Mouse (Mus musculus) bone marrow, adult 2 months (tissue): ENCODE results near the gene Arhgap24. TPM values are rescaled to one million over a fixed set of nuclear protein-coding genes. Genes with fewer than 3 reads are reported as not detected.
"Not testable (repeated sequence)": the region's sequence is repeated elsewhere in the genome, so short reads cannot be mapped to it uniquely, and the experiment has no call there.

Experiments used
- H3K27ac ChIP-seq: fragments of 200-500 bp; 2 replicates; pipeline ENCODE4 v1.5.1; 2012; ENCODE audit warnings: low read depth, mild to moderate bottlenecking, control low read depth, inconsistent platforms, low read length; ENCODE audit not compliant: control insufficient read depth, poor library complexity, insufficient read depth
- H3K4me1 ChIP-seq: fragments of 200-500 bp; 2 replicates; pipeline ENCODE4 v1.6.1; 2011; ENCODE audit warnings: low read length; ENCODE audit not compliant: control insufficient read depth, insufficient read depth
- H3K4me3 ChIP-seq: fragments of 200-500 bp; replicated peaks from 2 replicates; pipeline ENCODE3; 2011; ENCODE audit warnings: mild to moderate bottlenecking, low read depth, low read length, control low read depth; ENCODE audit not compliant: control insufficient read depth
- CTCF ChIP-seq: fragments of 200-500 bp; IDR thresholded peaks from 2 replicates; pipeline ENCODE4 v1.5.1; 2011; ENCODE audit warnings: low read length, control low read depth; ENCODE audit not compliant: control insufficient read depth, insufficient read depth
- POLR2A ChIP-seq: fragments of 200-500 bp; IDR thresholded peaks from 2 replicates; pipeline ENCODE4 v1.6.1; 2011; ENCODE audit warnings: low read depth, mild to moderate bottlenecking, control low read depth, low read length, borderline replicate concordance; ENCODE audit not compliant: control insufficient read depth
- WGBS: fragments of 180-500 bp; shearing (Covaris S2); methylation state at CpG from one replicate; pipeline ENCODE4 v1.1.7; 2018; 5-methylcytosine and 5-hydroxymethylcytosine counted together
- polyA plus RNA-seq: library from polyadenylated mRNA; stranded (reverse); fragments of >200 nt; gene quantifications from 2 replicates; pipeline ENCODE4 v1.2.4, GENCODE M21; 2011; ENCODE audit warnings: low replicate concordance; ENCODE audit not compliant: missing spikeins, insufficient read depth, insufficient read length

Arhgap24 gene
- polyA plus RNA-seq, 1 experiment, result 4.1 TPM

DNA sequence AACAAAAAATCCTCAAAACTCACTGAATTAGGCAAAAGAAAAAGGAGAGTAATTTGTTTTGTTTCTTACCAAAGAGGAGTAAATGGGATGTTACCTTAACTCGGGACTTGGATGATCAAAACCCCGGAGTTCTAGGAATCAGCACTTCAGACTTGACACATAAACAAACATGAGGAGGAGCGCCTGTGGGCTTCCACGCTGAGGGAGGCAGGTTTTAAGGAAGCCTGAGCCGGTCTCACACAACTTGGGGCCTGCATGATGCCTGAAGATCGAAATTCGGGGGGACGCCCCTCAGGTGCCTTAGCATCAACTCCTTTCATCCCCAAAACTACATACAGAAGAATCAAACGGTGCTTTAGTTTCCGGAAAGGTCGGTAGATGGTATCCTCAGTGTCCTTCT, 364.6 kb downstream of the Arhgap24 start:
- no peak overlapping the region for H3K4me3 ChIP-seq
- WGBS, result 46% methylated on average over 11 of the region's 11 CpGs
- TF ChIP-seq POLR2A (no peak), CTCF (no peak)

GRCm38 (mm10) chr5:102847859-102848258, 366.7 kb downstream of the Arhgap24 start:
- H3K4me3 ChIP-seq, result no peak overlapping the region
- no peak overlapping the region for H3K27ac ChIP-seq
- TF ChIP-seq POLR2A (no peak), CTCF (no peak)
- H3K4me1 ChIP-seq, result no peaks in the 10 kb centered on the region
- 49% methylated on average over 4 of the region's 4 CpGs for WGBS

More for the DNA sequence above, 364.6 kb downstream of the Arhgap24 start:
- no peak overlapping the region for H3K27ac ChIP-seq
- no peaks in the 10 kb centered on the region for H3K4me1 ChIP-seq

DNA sequence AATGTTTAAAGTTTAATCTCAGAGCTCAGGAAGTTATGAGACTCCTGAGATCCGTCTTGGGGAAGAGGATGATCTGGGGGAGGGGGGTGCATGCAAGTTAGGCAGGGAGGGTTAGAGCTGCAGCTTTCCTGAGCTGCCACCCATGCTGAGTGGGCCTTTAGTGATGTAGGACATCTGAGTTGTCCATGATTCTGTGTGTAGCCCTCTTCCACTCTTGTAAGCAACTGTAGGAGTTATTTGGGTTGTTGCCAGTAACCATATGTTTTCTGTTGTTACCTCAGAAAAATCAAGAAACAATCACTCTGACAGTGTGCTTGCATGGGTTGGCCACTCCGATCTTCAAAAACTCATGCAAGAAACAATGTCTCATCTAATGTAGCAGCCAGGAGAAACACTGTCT, 370.6 kb downstream of the Arhgap24 start:
- TF ChIP-seq POLR2A, result no peak
- TF ChIP-seq CTCF, result no peak
- Histone ChIP-seq H3K4me1 (no peaks in the 10 kb centered on the region), H3K4me3 (no peak overlapping the region), H3K27ac (no peak overlapping the region)
- WGBS, result 55% methylated on average over 2 of the region's 2 CpGs

GRCm38 (mm10) chr5:102853750-102854149, 372.6 kb downstream of the Arhgap24 start:
- 78% methylated on average over 1 of the region's 1 CpGs for WGBS
- Histone ChIP-seq H3K27ac (no peak overlapping the region), H3K4me1 (no peaks in the 10 kb centered on the region), H3K4me3 (no peak overlapping the region)
- TF ChIP-seq CTCF (no peak), POLR2A (no peak)

GRCm38 (mm10) chr5:102855805-102856204, 374.6 kb downstream of the Arhgap24 start:
- TF ChIP-seq CTCF (no peak), POLR2A (no peak)
- H3K4me3 ChIP-seq, result no peak overlapping the region
- WGBS, result 78% methylated on average over 10 of the region's 10 CpGs
- no peaks in the 10 kb centered on the region for H3K4me1 ChIP-seq
- H3K27ac ChIP-seq, result no peak overlapping the region

DNA sequence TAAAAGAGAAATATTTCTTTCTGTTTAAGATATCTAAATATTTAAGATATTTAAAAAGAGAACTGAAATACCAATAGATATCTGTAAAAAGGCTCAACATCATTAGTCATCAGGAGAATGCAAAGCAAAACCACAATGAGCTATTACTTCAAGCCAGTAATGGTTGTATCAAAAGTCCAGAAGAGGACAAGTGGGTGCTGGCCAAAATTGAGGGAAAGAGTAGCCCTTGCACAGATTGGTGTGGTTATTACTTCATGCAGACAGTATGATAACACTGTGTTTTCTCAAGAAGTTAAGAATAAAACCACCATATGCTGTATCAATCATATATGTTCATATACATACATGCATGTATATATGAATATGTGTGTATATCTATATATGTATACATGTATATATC, 376.9 kb downstream of the Arhgap24 start:
- TF ChIP-seq POLR2A (no peak), CTCF (no peak)
- Histone ChIP-seq H3K4me1 (no peaks in the 10 kb centered on the region), H3K4me3 (no peak overlapping the region), H3K27ac (no peak overlapping the region)

- no peak overlapping the region for H3K4me3 ChIP-seq
- 75% methylated on average over 11 of the region's 11 CpGs for WGBS
- no peak overlapping the region for H3K27ac ChIP-seq
- no peaks in the 10 kb centered on the region for H3K4me1 ChIP-seq
- TF ChIP-seq POLR2A, result no peak
- TF ChIP-seq CTCF, result no peak
Measured at GRCm38 (mm10) chr5:102859749-102860148, 378.6 kb downstream of the Arhgap24 start.

- H3K27ac ChIP-seq, result no peak overlapping the region
- WGBS, result 72% methylated on average over 5 of the region's 5 CpGs
- H3K4me1 ChIP-seq, result no peaks in the 10 kb centered on the region
- no peak overlapping the region for H3K4me3 ChIP-seq
- no peak for TF ChIP-seq CTCF
- TF ChIP-seq POLR2A, result no peak
Measured at GRCm38 (mm10) chr5:102868196-102868595, 387.0 kb downstream of the Arhgap24 start.

- H3K27ac ChIP-seq, H3K4me1 ChIP-seq, H3K4me3 ChIP-seq: not testable (repeated sequence)
- WGBS, result 82% methylated on average over 9 of the region's 9 CpGs
Measured at GRCm38 (mm10) chr5:102872996-102873395, 391.8 kb downstream of the Arhgap24 start.
